Mouse (Mus musculus): ENCODE measurements at regions not wholly inside any gene's neighbourhood (a gene's known extent, or its start where the extent isn't known, plus 50 kb on each side); places are given as distances from the start of the nearest gene placed in this dataset.

- peak; percentile 45 to 72 for DNase-seq
These were observed 566.6 kb upstream of the Gm21863 start for GRCm38 (mm10) chr12:19387706-19388105.
